24 mouse cellular contexts compared by ENCODE assay signal in the genomic region with DNA sequence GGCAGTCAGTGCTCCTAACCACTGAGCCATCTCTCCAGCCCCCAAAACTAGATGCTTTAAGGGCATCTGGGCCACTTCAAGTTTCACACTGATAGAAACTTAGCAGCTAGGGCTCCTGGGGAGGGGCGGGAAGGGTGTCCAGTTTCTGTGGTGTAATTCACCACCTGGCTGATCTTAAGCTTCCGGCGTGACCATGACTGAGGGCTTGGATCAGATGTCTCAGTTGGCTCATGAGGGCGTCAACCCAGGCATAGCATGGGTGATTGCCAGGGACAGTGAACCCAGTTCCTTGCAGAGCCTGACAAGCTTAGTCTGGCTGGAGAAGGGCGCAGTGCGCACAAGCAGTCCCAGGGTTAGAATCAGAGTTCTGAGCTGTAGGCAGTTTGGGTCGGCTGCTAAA.
"Had no signal": no experiment of that assay in that cellular context is flagged by ENCODE, and none has a peak within 500 bp of the region (broad histone marks: within the 10 kb centered on the region; RNA-seq: fewer than 3 reads in every experiment).

No protein-coding gene starts in this region.

- H3K9ac ChIP-seq: limb, embryonic 13.5 days; liver, embryonic 12.5 days; liver, embryonic 15.5 days; lung, embryonic 15.5 days; midbrain, embryonic 12.5 days; midbrain, embryonic 15.5 days; neural tube, embryonic 12.5 days; neural tube, embryonic 15.5 days had no signal

- ATAC-seq: liver, embryonic 12.5 days; midbrain, embryonic 15.5 days had no signal

- H3K4me1 ChIP-seq: limb, embryonic 10.5 days; limb, embryonic 13.5 days; liver, embryonic 12.5 days; lung, embryonic 15.5 days; midbrain, embryonic 15.5 days had no signal

- H3K27me3 ChIP-seq: liver, embryonic 15.5 days had no signal

- H3K36me3 ChIP-seq: limb, embryonic 10.5 days; limb, embryonic 13.5 days; liver, embryonic 12.5 days; liver, embryonic 15.5 days; lung, embryonic 15.5 days; midbrain, embryonic 12.5 days; midbrain, embryonic 15.5 days; neural tube, embryonic 12.5 days; neural tube, embryonic 15.5 days had no signal

- DNase-seq: kidney, adult 2 months; kidney, postnatal 25 days; layer of hippocampus, adult 9-11 months; liver; lung, adult 18-20 months; lung, postnatal 10 days; lung, postnatal 36 days; right cerebral cortex, adult 18-20 months; right cerebral cortex, postnatal 14 days; thymus, adult 2 months; thymus, postnatal 14 days had no signal

- H3K4me2 ChIP-seq: limb, embryonic 13.5 days; liver, embryonic 12.5 days; liver, embryonic 15.5 days; lung, embryonic 15.5 days; midbrain, embryonic 12.5 days; midbrain, embryonic 15.5 days; neural tube, embryonic 12.5 days; neural tube, embryonic 15.5 days had no signal

- H3K9me3 ChIP-seq: limb, embryonic 10.5 days; liver, embryonic 12.5 days; liver, embryonic 15.5 days; lung, embryonic 15.5 days; megakaryocyte, embryonic 14.5 days; midbrain, embryonic 12.5 days; midbrain, embryonic 15.5 days; neural tube, embryonic 12.5 days; neural tube, embryonic 15.5 days had no signal

- H3K4me3 ChIP-seq: layer of hippocampus, adult 2 months; limb, embryonic 10.5 days; limb, embryonic 13.5 days; liver, embryonic 12.5 days; liver, embryonic 15.5 days; lung, embryonic 15.5 days; megakaryocyte, embryonic 14.5 days; midbrain, embryonic 12.5 days; midbrain, embryonic 15.5 days; neural tube, embryonic 12.5 days; neural tube, embryonic 15.5 days had no signal

- H3K27ac ChIP-seq: kidney, postnatal 0 days; layer of hippocampus, adult 2 months; limb, embryonic 10.5 days; limb, embryonic 13.5 days; liver, embryonic 12.5 days; liver, embryonic 15.5 days; lung, embryonic 15.5 days; midbrain, embryonic 12.5 days; midbrain, embryonic 15.5 days; neural tube, embryonic 12.5 days; neural tube, embryonic 15.5 days; stomach, postnatal 0 days had no signal
